Mouse (Mus musculus) liver, embryonic 16.5 days (tissue): ENCODE measurements around the gene Aldh4a1. TPM values are rescaled to one million over a fixed set of nuclear protein-coding genes. Genes with fewer than 3 reads are reported as not detected.
A peak's percentile ranks its signal among the peaks of the same experiment; 100 is the strongest.

Source experiments
- ATAC-seq: fragments of 200-750 bp; cut with Nextera tagmentation; 2 replicates; pipeline ENCODE4 v1.8.0; 2017; ENCODE audit warnings: low read depth, mild to moderate bottlenecking, moderate number of reproducible peaks, moderate library complexity
- H3K27ac ChIP-seq: fragments of 300-500 bp; sonication (generic); 2 replicates; pipeline ENCODE4 v1.5.1; 2014; ENCODE audit warnings: mild to moderate bottlenecking, low read length
- H3K27me3 ChIP-seq: fragments of 300-500 bp; sonication (generic); 2 replicates; pipeline ENCODE4 v1.6.1; 2014; ENCODE audit warnings: low read depth, low read length, mixed read lengths; ENCODE audit not compliant: control insufficient read depth, insufficient read depth
- H3K36me3 ChIP-seq: fragments of 300-500 bp; sonication (generic); 2 replicates; pipeline ENCODE4 v1.6.1; 2014; ENCODE audit warnings: mild to moderate bottlenecking; ENCODE audit not compliant: control insufficient read depth, insufficient read depth
- H3K4me1 ChIP-seq: fragments of 300-500 bp; sonication (generic); 2 replicates; pipeline ENCODE4 v1.6.1; 2014; ENCODE audit warnings: low read depth, low read length, mixed read lengths; ENCODE audit not compliant: control insufficient read depth
- H3K4me2 ChIP-seq: fragments of 300-500 bp; sonication (generic); 2 replicates; pipeline ENCODE4 v1.6.1; 2014; ENCODE audit warnings: low read depth, low read length, mixed read lengths
- H3K4me3 ChIP-seq: fragments of 300-500 bp; sonication (generic); 2 replicates; pipeline ENCODE4 v1.5.1; 2014; ENCODE audit warnings: low read depth, mild to moderate bottlenecking, low read length
- H3K9ac ChIP-seq: fragments of 300-500 bp; sonication (generic); 2 replicates; pipeline ENCODE4 v1.6.1; 2014; ENCODE audit warnings: low read depth, low read length
- H3K9me3 ChIP-seq: fragments of 300-500 bp; sonication (generic); replicated peaks from 2 replicates; pipeline ENCODE4 v1.6.1; 2016; ENCODE audit warnings: low read length; ENCODE audit not compliant: control insufficient read depth
- WGBS: fragments of 180-500 bp; shearing (Covaris S2); extraction: QIAGEN DNeasy Blood & Tissue Kit; methylation state at CpG from one replicate; pipeline ENCODE4 v1.1.7; 2014; ENCODE audit not compliant: insufficient replicate concordance; 5-methylcytosine and 5-hydroxymethylcytosine counted together
- polyA plus RNA-seq: library from polyadenylated mRNA; unstranded; fragments of >200 nt; fragmentation: Nextera tagmentation; extraction: Ambion mirVana; gene quantifications from 2 replicates; pipeline ENCODE4 v1.2.1, GENCODE M21; 2015

Aldh4a1 gene
- polyA plus RNA-seq: 97.4 and 110 TPM in 2 replicates

DNA sequence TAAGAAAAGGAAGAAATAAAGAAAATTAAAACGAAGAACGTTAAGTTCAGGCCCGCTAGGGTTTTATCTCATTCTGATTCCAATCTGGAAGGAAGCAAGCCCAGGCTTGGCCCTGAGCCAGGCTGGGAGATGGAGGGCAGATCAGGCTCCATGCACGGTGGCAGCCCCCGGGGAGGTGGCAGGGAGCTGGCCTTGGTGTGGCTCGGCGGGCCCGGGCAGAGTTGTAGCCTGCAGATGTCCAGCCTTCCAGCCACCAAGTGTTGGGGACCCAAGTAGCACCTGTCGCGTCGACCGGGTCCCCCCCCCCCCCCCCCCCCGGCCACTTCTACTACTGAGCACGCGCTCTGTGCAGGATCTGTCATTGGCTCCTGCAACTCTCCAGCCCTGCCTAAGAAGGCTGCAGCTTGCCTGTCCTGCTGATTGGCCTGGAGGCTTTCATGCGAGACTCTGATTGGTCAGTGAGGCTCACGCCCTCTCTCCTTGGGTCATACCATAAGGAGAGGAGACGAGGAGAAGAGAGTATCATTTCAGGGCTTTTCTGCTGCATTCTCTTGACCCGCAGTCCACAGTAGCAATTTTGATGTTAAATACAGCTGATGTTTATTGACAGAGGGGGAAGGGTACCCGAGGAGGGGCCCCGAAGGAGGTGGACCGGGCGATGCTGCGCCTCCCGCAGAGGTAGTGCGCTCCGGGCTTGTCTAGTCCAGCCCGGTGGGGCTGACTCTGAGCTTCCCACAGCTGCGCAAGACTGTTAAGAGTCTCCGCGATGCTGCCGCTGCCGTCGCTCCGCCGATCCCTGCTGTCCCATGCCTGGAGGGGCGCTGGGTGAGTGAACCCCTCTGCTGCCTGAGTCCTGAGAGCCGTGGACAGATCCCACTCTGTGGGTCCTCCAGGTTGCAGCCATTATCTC is at the start of gene Aldh4a1:
Aldh4a1 (plus strand) TSS at position 494 of the 910 bp plus-strand sequence.
- peak; percentile 92 for ATAC-seq
- no peaks in the 10 kb centered on the region for H3K9me3 ChIP-seq
- 1% methylated on average over 35 of the region's 38 CpGs for WGBS

GRCm38 (mm10) chr4:139572928-139573512 is 49.6 kb upstream of the Aldh4a1 start:
- 60% methylated on average over 12 of the region's 12 CpGs for WGBS
- H3K27me3 ChIP-seq: peaks cover 43% of the 10 kb centered on the region
- H3K4me2 ChIP-seq: no peak overlapping the region
- ATAC-seq: no peak
- no peak overlapping the region for H3K9ac ChIP-seq
- H3K27ac ChIP-seq: no peak overlapping the region
- peaks cover 4% of the 10 kb centered on the region; the same call in 1 of the 2 replicates for H3K4me1 ChIP-seq
- no peaks in the 10 kb centered on the region for H3K9me3 ChIP-seq
- H3K4me3 ChIP-seq: no peak overlapping the region
- H3K36me3 ChIP-seq: no peaks in the 10 kb centered on the region

More for the DNA sequence above, at the start of gene Aldh4a1:
- Histone ChIP-seq H3K4me1 (peaks cover 17% of the 10 kb centered on the region), H3K36me3 (no peaks in the 10 kb centered on the region), H3K27me3 (no peaks in the 10 kb centered on the region), H3K27ac (peak within 1 kb of the TSS; percentile 85), H3K4me3 (peak within 1 kb of the TSS; percentile 78), H3K4me2 (peak within 1 kb of the TSS; percentile 96), H3K9ac (peak within 1 kb of the TSS; percentile 85)

GRCm38 (mm10) chr4:139574156-139574798 is 48.4 kb upstream of the Aldh4a1 start:
- Histone ChIP-seq H3K36me3 (no peaks in the 10 kb centered on the region), H3K27me3 (peaks cover 43% of the 10 kb centered on the region), H3K9ac (peak overlapping the region; percentile 60), H3K4me3 (peak overlapping the region; percentile 70), H3K4me1 (peaks cover 4% of the 10 kb centered on the region; the same call in 1 of the 2 replicates), H3K4me2 (peak overlapping the region; percentile 64), H3K27ac (peak overlapping the region; percentile 57; the same call in 1 of the 2 replicates), H3K9me3 (no peaks in the 10 kb centered on the region)
- WGBS: under 1% methylated on average over 50 of the region's 52 CpGs
- ATAC-seq: peak; percentile 93

- peak; percentile 39 for ATAC-seq
- Histone ChIP-seq H3K4me3 (peak overlapping the region; percentile 70), H3K36me3 (no peaks in the 10 kb centered on the region)
These were observed 47.6 kb upstream of the Aldh4a1 start for GRCm38 (mm10) chr4:139574799-139575672.

GRCm38 (mm10) chr4:139575673-139576003 is 47.0 kb upstream of the Aldh4a1 start:
- peaks cover 10% of the 10 kb centered on the region for H3K4me1 ChIP-seq
- no peaks in the 10 kb centered on the region for H3K36me3 ChIP-seq
- H3K27me3 ChIP-seq: peaks cover 43% of the 10 kb centered on the region
- peak overlapping the region; percentile 60 for H3K9ac ChIP-seq
- H3K9me3 ChIP-seq: no peaks in the 10 kb centered on the region
- no peak overlapping the region for H3K27ac ChIP-seq
- H3K4me3 ChIP-seq: peak overlapping the region; percentile 70
- peak overlapping the region; percentile 64 for H3K4me2 ChIP-seq
- 12% methylated on average over 14 of the region's 14 CpGs for WGBS
- ATAC-seq: no peak

More at GRCm38 (mm10) chr4:139574799-139575672, 47.6 kb upstream of the Aldh4a1 start:
- peaks cover 43% of the 10 kb centered on the region for H3K27me3 ChIP-seq
- H3K9ac ChIP-seq: peak overlapping the region; percentile 60
- H3K27ac ChIP-seq: peak overlapping the region; percentile 57; the same call in 1 of the 2 replicates
- no peaks in the 10 kb centered on the region for H3K9me3 ChIP-seq
- under 1% methylated on average over 104 of the region's 111 CpGs for WGBS
- H3K4me2 ChIP-seq: peak overlapping the region; percentile 64
- H3K4me1 ChIP-seq: peaks cover 10% of the 10 kb centered on the region

DNA sequence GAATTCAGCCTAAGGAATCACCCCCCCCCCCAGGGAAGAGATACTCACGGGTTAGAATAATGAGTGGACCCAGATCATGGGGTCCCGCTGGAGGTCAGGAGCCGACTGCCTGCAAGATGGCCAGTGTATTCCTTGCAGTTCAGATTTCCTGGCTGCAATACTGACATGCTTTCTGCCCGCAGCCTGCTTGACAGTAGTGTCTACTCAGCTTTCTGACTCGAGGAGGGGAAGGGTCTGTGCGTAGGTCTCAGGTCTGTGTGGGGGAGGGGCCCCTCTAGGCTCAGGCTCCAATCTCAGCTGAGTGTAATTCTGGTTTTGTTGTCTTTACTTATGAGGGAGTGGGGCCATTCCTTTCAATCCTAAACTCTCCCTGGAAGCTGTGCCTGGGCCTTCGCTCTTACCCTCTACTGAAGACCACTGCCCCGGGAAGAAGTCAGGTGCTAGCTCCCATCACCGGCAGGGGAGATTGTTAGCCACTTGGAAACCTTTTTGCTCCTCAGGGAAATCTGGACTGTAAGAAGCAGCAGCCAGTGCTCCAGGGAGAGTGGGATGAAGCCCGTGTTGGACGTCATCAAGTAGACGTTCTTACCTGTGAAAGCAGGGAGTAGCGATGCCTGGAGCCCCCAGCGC is 46.3 kb upstream of the Aldh4a1 start:
- peaks cover 43% of the 10 kb centered on the region for H3K27me3 ChIP-seq
- no peaks in the 10 kb centered on the region for H3K9me3 ChIP-seq
- ATAC-seq: no peak
- peaks cover 10% of the 10 kb centered on the region for H3K4me1 ChIP-seq
- no peak overlapping the region for H3K9ac ChIP-seq
- H3K4me2 ChIP-seq: peak overlapping the region; percentile 64
- peak overlapping the region; percentile 70 for H3K4me3 ChIP-seq
- no peak overlapping the region; the same call in 1 of the 2 replicates for H3K27ac ChIP-seq
- 65% methylated on average over 14 of the region's 14 CpGs for WGBS
- H3K36me3 ChIP-seq: no peaks in the 10 kb centered on the region

DNA sequence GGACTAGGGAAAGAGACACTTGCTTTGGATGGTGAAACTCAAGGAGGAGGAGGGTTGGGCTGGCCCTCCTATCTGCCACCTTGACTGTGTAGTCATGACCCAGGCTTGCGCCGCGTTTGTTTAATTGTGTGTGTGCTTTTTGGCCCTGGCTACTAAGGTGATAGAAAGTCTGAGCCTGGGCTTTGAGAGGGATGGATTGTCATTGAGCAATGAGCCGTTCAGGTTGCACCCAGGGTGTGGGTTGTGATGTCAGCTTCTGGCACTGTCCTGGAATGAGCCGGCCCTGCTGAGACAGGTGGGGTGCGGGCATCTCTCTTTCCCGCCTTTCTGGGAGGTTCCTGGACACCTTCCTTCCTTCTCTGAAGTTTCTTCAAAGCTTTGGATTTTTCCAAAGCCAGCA is 45.7 kb upstream of the Aldh4a1 start:
- no peak overlapping the region for H3K27ac ChIP-seq
- no peak overlapping the region for H3K4me3 ChIP-seq

DNA sequence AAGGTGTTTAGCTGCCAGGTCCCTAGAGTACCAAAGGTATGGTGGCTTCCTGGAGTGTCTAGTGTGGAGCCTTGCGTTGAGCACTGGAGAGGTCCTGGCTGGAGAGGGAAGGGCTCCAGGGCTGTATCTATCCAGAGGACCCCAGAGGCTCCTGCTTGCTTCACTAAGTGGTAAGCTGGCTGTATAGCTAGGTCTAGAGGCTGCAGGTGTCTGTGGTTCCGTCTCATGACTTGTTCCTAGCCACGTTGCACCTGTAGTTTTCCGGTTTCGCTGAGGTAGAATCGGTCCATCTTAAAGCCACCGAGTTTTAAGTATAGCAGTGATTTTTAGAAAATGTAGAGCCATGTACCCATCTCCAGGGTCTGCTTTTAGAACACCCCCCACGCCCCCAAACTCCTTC is 44.3 kb upstream of the Aldh4a1 start:
- Histone ChIP-seq H3K36me3 (no peaks in the 10 kb centered on the region), H3K27ac (no peak overlapping the region), H3K4me2 (0 out of 2 replicates have a peak overlapping the region, but pooled peaks have one; percentile 16), H3K4me3 (no peak overlapping the region), H3K4me1 (peaks cover 18% of the 10 kb centered on the region), H3K9me3 (no peaks in the 10 kb centered on the region), H3K9ac (no peak overlapping the region; the same call in 1 of the 2 replicates), H3K27me3 (peaks cover 39% of the 10 kb centered on the region)
- ATAC-seq: no peak
- WGBS: 62% methylated on average over 8 of the region's 8 CpGs

More for the DNA sequence above, 45.7 kb upstream of the Aldh4a1 start:
- no peaks in the 10 kb centered on the region for H3K9me3 ChIP-seq
- ATAC-seq: no peak
- peaks cover 14% of the 10 kb centered on the region for H3K4me1 ChIP-seq
- H3K4me2 ChIP-seq: peak overlapping the region; percentile 64
- H3K36me3 ChIP-seq: no peaks in the 10 kb centered on the region
- H3K9ac ChIP-seq: no peak overlapping the region; the same call in 1 of the 2 replicates
- H3K27me3 ChIP-seq: peaks cover 43% of the 10 kb centered on the region
- 66% methylated on average over 7 of the region's 7 CpGs for WGBS
